ENCODE assay signal across 23 mouse cellular contexts in genomic region chr7:82766623-82767022, GRCm38 (mm10).
DNase-seq lines count a peak whose midpoint lies in the region; ATAC-seq and TF ChIP-seq lines count a peak whose summit lies in the region.
"Had no signal": no experiment of that assay in that cellular context is flagged by ENCODE, and none has a peak within 500 bp of the region (broad histone marks: within the 10 kb centered on the region; RNA-seq: fewer than 3 reads in every experiment).

No protein-coding gene starts in this region.

- H3K27me3 ChIP-seq in CH12.LX (replicated peaks) (no peaks in the 10 kb centered on the region), ES-Bruce4 (ENCODE audit: control insufficient read depth, insufficient read depth, low read length, poor library complexity, severe bottlenecking) (no peaks in the 10 kb centered on the region)
- H3K27me3 ChIP-seq in embryonic facial prominence, embryonic 12.5 days = no peaks in the 10 kb centered on the region
- no peaks in the 10 kb centered on the region for H3K27me3 ChIP-seq in stomach, postnatal 0 days (ENCODE audit: control insufficient read depth, insufficient read depth, low read length)
- H3K27me3 ChIP-seq: embryonic facial prominence, embryonic 15.5 days; forebrain, embryonic 12.5 days; hindbrain, embryonic 12.5 days had no signal

- no peak overlapping the region for H3K4me2 ChIP-seq in CH12.LX (ENCODE audit: insufficient read depth, low read depth, poor library complexity, severe bottlenecking)
- H3K4me2 ChIP-seq in embryonic facial prominence, embryonic 12.5 days (replicated peaks) = no peak overlapping the region
- H3K4me2 ChIP-seq in stomach, postnatal 0 days (replicated peaks; ENCODE audit: low read depth) = no peak overlapping the region
- H3K4me2 ChIP-seq: embryonic facial prominence, embryonic 15.5 days; forebrain, embryonic 12.5 days; hindbrain, embryonic 12.5 days had no signal

- no peak for TF ChIP-seq RAD21 in CH12.LX (IDR thresholded peaks at IDR 0.05; ENCODE audit: low read depth, low read length)

- dilution Hi-C loops in CH12.LX (cut with MboI; ENCODE audit: extremely low pct_ligation_motif_present, extremely low pct_unique_long_range_greater_than_20kb, low sequenced_read_pairs) = no loop called here

- TF ChIP-seq POLR2A in CH12.LX (IDR thresholded peaks at IDR 0.05; ENCODE audit: low read depth, low read length) = no peak
- no peak for TF ChIP-seq POLR2A in ES-Bruce4 (IDR thresholded peaks at IDR 0.05; ENCODE audit: insufficient read depth, low read length)

- H3K4me1 ChIP-seq in CH12.LX (ENCODE audit: control insufficient read depth in 1 of 2, insufficient read depth in 2 of 2) (peaks cover 4 to 35% of the 10 kb centered on the region in 2 experiments; a peak in 3 of 4 replicates), ES-Bruce4 (ENCODE audit: control insufficient read depth, insufficient read depth, low read length) (peaks cover 3% of the 10 kb centered on the region)
- peaks cover 18% of the 10 kb centered on the region; the same call in 1 of the 2 replicates for H3K4me1 ChIP-seq in embryonic facial prominence, embryonic 12.5 days
- H3K4me1 ChIP-seq in stomach, postnatal 0 days (replicated peaks; ENCODE audit: control insufficient read depth, insufficient read depth) = no peaks in the 10 kb centered on the region
- H3K4me1 ChIP-seq: heart, embryonic 10.5 days had no signal

- 77% methylated on average over 6 of the region's 6 CpGs for WGBS in embryonic facial prominence, embryonic 12.5 days
- 74% methylated on average over 6 of the region's 6 CpGs for WGBS in stomach, postnatal 0 days

- no peak overlapping the region for H3K4me3 ChIP-seq in CH12.LX (replicated peaks in 1 of 3; ENCODE audit: low read depth in 2 of 3, low read length in 2 of 3, poor library complexity in 1 of 3)
- H3K4me3 ChIP-seq in ES-Bruce4 (ENCODE audit: low read depth, low read length) = no peak overlapping the region
- H3K4me3 ChIP-seq in embryonic facial prominence, embryonic 12.5 days = no peak overlapping the region
- H3K4me3 ChIP-seq in stomach, postnatal 0 days (ENCODE audit: low read depth, low read length) = no peak overlapping the region
- H3K4me3 ChIP-seq: embryonic facial prominence, embryonic 15.5 days; erythroblast, embryonic 14.5 days; forebrain, embryonic 12.5 days; gastrocnemius, adult 2 months; heart, embryonic 10.5 days; hindbrain, embryonic 12.5 days had no signal

- no peak overlapping the region for H3K27ac ChIP-seq in CH12.LX (ENCODE audit: insufficient read depth, low read depth)
- peak overlapping the region; percentile 72 for H3K27ac ChIP-seq in ES-Bruce4 (ENCODE audit: insufficient read depth, low read length)
- 0 out of 2 replicates have a peak overlapping the region, but pooled peaks have one; percentile 50 for H3K27ac ChIP-seq in embryonic facial prominence, embryonic 12.5 days
- H3K27ac ChIP-seq in stomach, postnatal 0 days (replicated peaks) = no peak overlapping the region
- H3K27ac ChIP-seq: embryonic facial prominence, embryonic 15.5 days; forebrain, embryonic 12.5 days; gastrocnemius, adult 2 months; heart, embryonic 10.5 days; hindbrain, embryonic 12.5 days had no signal

- no peak for TF ChIP-seq CTCF in CH12.LX (conservative IDR thresholded peaks at IDR 0.05 in 1 of 2, IDR thresholded peaks at IDR 0.05 in 1 of 2; ENCODE audit: low read depth in 2 of 2, low read length in 2 of 2)
- TF ChIP-seq CTCF in ES-Bruce4 (IDR thresholded peaks at IDR 0.05; ENCODE audit: low read depth, low read length) = no peak
- TF ChIP-seq CTCF in stomach, postnatal 0 days (IDR thresholded peaks at IDR 0.05; ENCODE audit: low read depth) = no peak

- no peak for ATAC-seq in embryonic facial prominence, embryonic 12.5 days (ENCODE audit: insufficient number of reproducible peaks, insufficient read depth, low FRiP score, low TSS enrichment)
- no peak for ATAC-seq in stomach, postnatal 0 days (ENCODE audit: low FRiP score, low TSS enrichment)
- ATAC-seq in megakaryocyte progenitor cell, adult 5-6 weeks (replicated peaks; ENCODE audit: poor library complexity) = no peak
- ATAC-seq: forebrain, embryonic 16.5 days; hindbrain, embryonic 16.5 days; inflammation-experienced regulatory T-cells, adult 6 months; intestine, postnatal 0 days had no signal

- in situ Hi-C loops in CH12.LX (cut with MboI; ENCODE audit: low pct_ligation_motif_present, low pct_unique_long_range_greater_than_20kb, low sequenced_read_pairs) = no loop called here

- H3K9ac ChIP-seq in CH12.LX (ENCODE audit: insufficient read depth, low read depth) = no peak overlapping the region
- no peak overlapping the region for H3K9ac ChIP-seq in ES-Bruce4 (ENCODE audit: low read depth, poor library complexity, severe bottlenecking)
- no peak overlapping the region for H3K9ac ChIP-seq in embryonic facial prominence, embryonic 12.5 days
- H3K9ac ChIP-seq in stomach, postnatal 0 days (ENCODE audit: low read length) = no peak overlapping the region
- H3K9ac ChIP-seq: embryonic facial prominence, embryonic 15.5 days; forebrain, embryonic 12.5 days; hindbrain, embryonic 12.5 days had no signal

- H3K36me3 ChIP-seq in CH12.LX (replicated peaks in 1 of 2; ENCODE audit: control insufficient read depth in 1 of 2, insufficient read depth in 1 of 2, low read length in 1 of 2) = peaks cover 11 to 65% of the 10 kb centered on the region in 2 experiments
- H3K36me3 ChIP-seq in ES-Bruce4 (ENCODE audit: control insufficient read depth, insufficient read depth, low read length, poor library complexity, severe bottlenecking) = no peaks in the 10 kb centered on the region; the same call in 1 of the 2 replicates
- peaks cover 8% of the 10 kb centered on the region for H3K36me3 ChIP-seq in embryonic facial prominence, embryonic 12.5 days
- peaks cover 5% of the 10 kb centered on the region; the same call in 1 of the 2 replicates for H3K36me3 ChIP-seq in stomach, postnatal 0 days (ENCODE audit: control insufficient read depth, insufficient read depth, low read length)

- peak; percentile 72 for TF ChIP-seq EP300 in CH12.LX (IDR thresholded peaks at IDR 0.05; ENCODE audit: low read length)
- peak; percentile 87 for TF ChIP-seq EP300 in ES-Bruce4 (IDR thresholded peaks at IDR 0.05; ENCODE audit: insufficient read depth, low read depth, low read length)
- no peak for TF ChIP-seq EP300 in stomach, postnatal 0 days (optimal IDR thresholded peaks at IDR 0.05)

- H3K9me3 ChIP-seq in CH12.LX (replicated peaks; ENCODE audit: low read length) (no peaks in the 10 kb centered on the region), ES-Bruce4 (replicated peaks; ENCODE audit: control insufficient read depth, insufficient read depth, low read length, poor library complexity, severe bottlenecking) (peaks cover 2% of the 10 kb centered on the region; the same call in 1 of the 2 replicates)
- no peaks in the 10 kb centered on the region for H3K9me3 ChIP-seq in embryonic facial prominence, embryonic 12.5 days
- H3K9me3 ChIP-seq in stomach, postnatal 0 days (ENCODE audit: control insufficient read depth, low read length) = no peaks in the 10 kb centered on the region
- H3K9me3 ChIP-seq: embryonic facial prominence, embryonic 15.5 days; forebrain, embryonic 12.5 days; hindbrain, embryonic 12.5 days had no signal

- DNase-seq in CH12.LX (ENCODE audit: extremely low read depth) = peak; percentile 42
- DNase-seq in stomach, postnatal 0 days (ENCODE audit: low spot score) = peak; percentile 25
- no peak for DNase-seq in right cerebral cortex, postnatal 14 days
- DNase-seq: adrenal gland, postnatal 10 days; cerebellum, adult 11-12 months; cerebellum, adult 9-10 months; cerebellum, postnatal 25 days; gastrocnemius, adult 2 months; gastrocnemius, postnatal 25 days; heart, postnatal 10 days; heart, postnatal 4 days had no signal

- no peaks in the 10 kb centered on the region for H3K79me2 ChIP-seq in CH12.LX (replicated peaks; ENCODE audit: control insufficient read depth, extremely low read depth, insufficient read depth, poor library complexity, severe bottlenecking)

TF ChIP-seq in CH12.LX, 34 proteins besides CTCF, POLR2A, EP300 and RAD21 (continues in another document):
- TF ChIP-seq E2F4 (IDR thresholded peaks at IDR 0.05; ENCODE audit: insufficient replicate concordance, low read depth, low read length) (no peak), NRF1 (IDR thresholded peaks at IDR 0.05; ENCODE audit: low read depth, low read length) (no peak), ZKSCAN1 (IDR thresholded peaks at IDR 0.05; ENCODE audit: borderline replicate concordance, low read depth, low read length) (no peak), CHD2 (IDR thresholded peaks at IDR 0.05; ENCODE audit: low read length) (no peak), MAX (IDR thresholded peaks at IDR 0.05; ENCODE audit: low read length) (no peak), KAT2A (IDR thresholded peaks at IDR 0.05; ENCODE audit: insufficient replicate concordance, low read length) (no peak), SIN3A (IDR thresholded peaks at IDR 0.05; ENCODE audit: low read length) (no peak), JUN (IDR thresholded peaks at IDR 0.05; ENCODE audit: insufficient read depth, low read depth, low read length) (peak; percentile 36; the same call in 1 of the 2 replicates), ELF1 (IDR thresholded peaks at IDR 0.05; ENCODE audit: low read depth, low read length) (no peak), NELFE (IDR thresholded peaks at IDR 0.05; ENCODE audit: low read depth, low read length) (no peak), MAZ (IDR thresholded peaks at IDR 0.05; ENCODE audit: low read depth, low read length) (no peak), UBTF (IDR thresholded peaks at IDR 0.05; ENCODE audit: low read depth, low read length) (no peak), ETS1 (conservative IDR thresholded peaks at IDR 0.05; ENCODE audit: low read depth, low read length) (peak; percentile 90), USF2 (conservative IDR thresholded peaks at IDR 0.05; ENCODE audit: low read depth, low read length) (no peak), TBP (conservative IDR thresholded peaks at IDR 0.05; ENCODE audit: low read depth, low read length) (no peak), MAFK (IDR thresholded peaks at IDR 0.05; ENCODE audit: insufficient replicate concordance, low read length) (no peak), SMC3 (IDR thresholded peaks at IDR 0.05; ENCODE audit: low read depth, low read length) (no peak), GABPA (IDR thresholded peaks at IDR 0.05; ENCODE audit: insufficient replicate concordance, low read depth, low read length) (no peak), RCOR1 (conservative IDR thresholded peaks at IDR 0.05; ENCODE audit: low read depth, low read length) (no peak), ZMIZ1 (IDR thresholded peaks at IDR 0.05; ENCODE audit: low read depth, low read length) (no peak), MXI1 (IDR thresholded peaks at IDR 0.05; ENCODE audit: low read depth, low read length) (no peak), CHD1 (IDR thresholded peaks at IDR 0.05; ENCODE audit: low read depth, low read length) (no peak), TCF12 (IDR thresholded peaks at IDR 0.05; ENCODE audit: low read depth, low read length) (peak; percentile 82; the same call in 1 of the 2 replicates), MEF2A (IDR thresholded peaks at IDR 0.05; ENCODE audit: borderline replicate concordance, low read depth, low read length) (no peak), BHLHE40 (IDR thresholded peaks at IDR 0.05; ENCODE audit: low read depth, low read length) (peak; percentile 58)

Comparison
In these comparisons a context has a peak if more than half of its experiments do, and no peak if none do; other contexts are left out.
1. H3K27ac ChIP-seq: peak in ES-Bruce4 (single experiment) and embryonic facial prominence, embryonic 12.5 days (single experiment); none in CH12.LX (single experiment) and stomach, postnatal 0 days (single experiment).